Mouse (Mus musculus): ENCODE data around the gene Wnt8b. TPM values are rescaled to one million over a fixed set of nuclear protein-coding genes. Genes with fewer than 3 reads are reported as not detected.

Wnt8b gene
- polyA plus RNA-seq, 1 experiment from 2014 or later, result 0.89 TPM

DNA sequence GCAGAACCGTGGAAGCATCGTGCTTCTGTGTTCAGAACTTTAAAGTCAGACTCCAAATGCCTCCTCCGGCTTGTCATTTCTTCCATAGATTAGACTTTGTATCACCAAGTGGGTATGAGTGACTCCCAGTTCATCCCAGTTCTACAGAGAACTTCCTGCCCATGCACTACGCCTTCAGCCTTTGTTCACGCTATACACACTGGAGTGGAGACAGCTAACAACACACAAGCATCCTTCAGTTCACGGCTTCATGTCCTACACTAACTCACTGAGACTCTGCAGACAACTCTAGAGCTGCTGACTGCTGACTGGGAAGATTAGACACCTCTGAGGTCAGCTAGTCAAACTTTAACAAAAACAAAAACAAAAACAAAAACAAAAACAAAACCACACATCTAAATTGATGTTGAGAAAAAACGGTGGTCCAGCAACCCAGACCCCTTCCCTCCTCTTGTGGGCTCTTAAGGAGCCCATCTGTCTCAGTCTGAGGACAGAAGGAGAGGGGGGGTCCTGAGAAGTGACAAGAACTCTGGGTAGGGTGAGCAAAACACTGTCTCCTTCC, 20.7 kb downstream of the Wnt8b start:
- no peak for ATAC-seq (ENCODE audit: low read depth)
- H3K27ac ChIP-seq (replicated peaks), result peak overlapping the region; percentile 52; the same call in 1 of the 2 replicates

DNA sequence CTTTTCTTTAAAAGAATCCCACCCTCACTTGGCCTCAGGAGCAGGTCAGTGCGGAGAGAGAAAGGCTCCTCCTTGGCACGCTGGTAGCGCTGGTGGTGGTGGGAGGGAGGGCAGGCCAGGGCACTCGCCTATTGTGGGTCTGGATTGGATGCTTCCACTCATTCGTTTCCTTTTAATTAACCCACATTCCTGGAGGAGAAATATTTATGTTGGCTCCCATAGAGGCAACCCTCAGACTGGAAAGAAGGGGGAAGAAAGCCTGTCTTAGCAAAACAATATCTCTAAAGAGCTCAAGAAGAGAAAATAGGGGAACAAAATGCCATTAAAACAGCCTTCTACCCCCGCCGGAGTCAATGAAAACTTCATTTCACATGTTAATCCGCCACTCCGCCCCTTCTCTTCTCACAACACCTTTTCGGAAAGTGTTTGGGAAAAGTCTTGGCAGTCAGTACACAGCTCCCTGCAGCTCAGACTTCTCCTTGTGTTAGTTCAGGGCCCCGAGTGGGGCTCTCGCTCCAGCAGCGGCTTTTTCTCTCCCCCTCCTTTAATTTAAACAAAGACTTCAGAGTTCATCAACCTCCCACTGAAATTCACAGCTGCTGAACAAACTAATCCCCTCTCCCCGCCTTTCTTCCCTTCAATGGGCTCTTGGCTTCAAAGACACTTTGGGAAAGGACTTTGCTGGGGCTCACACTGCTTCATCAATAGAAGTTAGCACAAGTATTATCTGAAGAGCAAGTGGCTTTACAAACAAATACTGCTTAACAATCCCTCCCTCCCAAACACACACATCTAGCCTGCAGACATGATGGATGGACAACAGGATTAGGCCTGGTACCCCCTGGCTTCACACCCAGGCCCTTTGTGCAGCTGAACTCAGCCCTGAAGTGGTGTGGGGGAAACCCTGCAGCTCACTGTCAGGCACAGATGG, 21.5 kb downstream of the Wnt8b start:
- no peaks in the 10 kb centered on the region for H3K9me3 ChIP-seq
- H3K4me2 ChIP-seq, result peak overlapping the region; percentile 94
- H3K27ac ChIP-seq (replicated peaks), result peak overlapping the region; percentile 52; the same call in 1 of the 2 replicates
- peaks cover 93% of the 10 kb centered on the region for H3K27me3 ChIP-seq
- H3K36me3 ChIP-seq, result no peaks in the 10 kb centered on the region
- H3K4me1 ChIP-seq (replicated peaks), result peaks cover 71% of the 10 kb centered on the region
- WGBS, result 3% methylated on average over 14 of the region's 14 CpGs
- no peak overlapping the region for H3K9ac ChIP-seq
- ATAC-seq (ENCODE audit: low read depth), result peak; percentile 71
- H3K4me3 ChIP-seq, result no peak overlapping the region

More for the DNA sequence above, 20.7 kb downstream of the Wnt8b start:
- H3K9ac ChIP-seq, result no peak overlapping the region
- H3K36me3 ChIP-seq, result no peaks in the 10 kb centered on the region
- no peaks in the 10 kb centered on the region for H3K9me3 ChIP-seq
- peaks cover 94% of the 10 kb centered on the region for H3K27me3 ChIP-seq
- H3K4me2 ChIP-seq, result peak overlapping the region; percentile 94
- H3K4me3 ChIP-seq, result no peak overlapping the region
- 11% methylated on average over 7 of the region's 7 CpGs for WGBS
- peaks cover 66% of the 10 kb centered on the region for H3K4me1 ChIP-seq (replicated peaks)

DNA sequence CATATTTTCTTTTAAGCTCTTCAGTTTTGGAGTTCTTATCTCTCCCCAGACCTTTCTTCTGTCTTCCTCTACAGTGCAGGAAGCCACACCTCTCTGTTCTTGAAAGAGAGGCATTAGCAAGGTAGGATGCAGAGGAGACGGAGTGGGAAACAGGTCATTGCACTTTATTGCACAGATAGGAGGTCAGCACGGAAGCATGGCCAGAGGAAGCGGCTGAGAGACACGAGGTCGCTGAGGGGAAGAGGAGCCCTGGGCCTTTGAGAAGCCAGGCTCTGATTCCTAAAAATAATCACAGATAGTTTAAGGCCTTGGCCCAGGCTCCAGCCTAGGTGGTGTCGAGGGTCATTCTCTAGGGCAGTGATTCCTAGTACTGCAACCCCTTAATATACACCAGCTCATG, 22.5 kb downstream of the Wnt8b start:
- H3K36me3 ChIP-seq, result no peaks in the 10 kb centered on the region
- H3K4me1 ChIP-seq (replicated peaks), result peaks cover 62% of the 10 kb centered on the region
- no peak overlapping the region for H3K4me3 ChIP-seq
- 27% methylated on average over 6 of the region's 6 CpGs for whole genome bisulfite sequencing
- H3K9me3 ChIP-seq, result no peaks in the 10 kb centered on the region
- H3K27ac ChIP-seq (replicated peaks), result no peak overlapping the region
- ATAC-seq (ENCODE audit: low read depth), result no peak
- no peak overlapping the region for H3K4me2 ChIP-seq
- H3K27me3 ChIP-seq, result peaks cover 83% of the 10 kb centered on the region
- no peak overlapping the region for H3K9ac ChIP-seq

DNA sequence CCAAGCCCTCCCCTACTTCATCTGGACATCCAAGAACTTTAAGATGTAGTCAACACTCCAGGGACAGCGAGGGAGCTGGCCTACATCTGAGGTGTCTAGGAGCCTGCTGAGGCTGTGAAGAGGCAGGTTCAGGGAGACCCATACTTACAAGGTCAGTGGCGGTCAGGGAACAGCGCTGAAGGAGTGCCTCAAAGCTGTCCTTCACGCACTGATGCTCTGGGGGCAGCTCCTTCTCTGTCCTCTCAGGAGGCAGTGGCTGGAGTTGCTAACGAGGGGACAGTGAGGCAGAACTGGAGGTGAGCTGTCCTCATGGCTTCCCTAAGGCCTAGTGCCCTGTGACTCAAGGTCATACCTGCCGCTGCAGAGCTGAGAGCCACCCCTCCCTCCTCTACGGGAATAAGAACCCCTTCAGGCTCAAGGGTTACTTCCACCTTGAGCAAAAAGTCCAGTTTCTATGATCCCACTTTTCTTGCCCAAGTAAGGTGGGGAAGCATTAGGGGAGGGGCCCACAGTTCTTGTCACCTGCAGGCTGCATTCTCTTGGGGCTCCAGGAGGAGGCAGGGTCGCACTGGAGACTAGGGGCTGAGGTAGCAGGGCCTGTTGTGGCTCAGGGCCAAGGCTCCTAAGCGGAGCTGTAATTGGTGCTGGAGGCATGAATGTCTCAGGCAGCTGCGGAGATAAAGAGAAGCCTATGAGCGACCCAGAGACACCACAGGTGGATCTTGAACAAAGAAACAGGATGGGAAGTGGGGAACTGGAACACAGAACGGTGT, 24.9 kb downstream of the Wnt8b start:
- WGBS, result 56% methylated on average over 12 of the region's 12 CpGs
- no peak overlapping the region for H3K27ac ChIP-seq (replicated peaks)
- no peak for ATAC-seq (ENCODE audit: low read depth)

DNA sequence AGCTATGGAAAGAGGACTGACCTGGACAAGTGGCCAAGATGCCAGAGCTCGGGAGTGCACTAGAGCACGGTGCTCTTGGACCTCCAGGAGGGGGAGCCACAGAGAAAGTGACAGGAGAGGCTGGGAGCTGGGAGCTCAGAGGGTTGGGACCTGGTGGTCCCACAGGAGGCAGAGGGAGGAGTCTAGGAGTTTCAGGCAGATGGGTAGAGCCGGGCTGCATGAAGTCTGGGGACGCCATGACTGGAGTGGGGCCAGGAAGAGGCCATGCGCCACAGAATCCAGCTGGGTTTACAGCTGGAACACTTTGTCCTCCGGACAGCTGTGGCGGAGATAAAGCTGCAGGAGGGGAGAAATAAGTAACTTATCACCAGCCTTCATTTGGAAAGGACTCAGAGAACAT, 25.9 kb downstream of the Wnt8b start:
- H3K4me2 ChIP-seq, result no peak overlapping the region
- no peak overlapping the region for H3K9ac ChIP-seq
- H3K4me1 ChIP-seq (replicated peaks), result peaks cover 29% of the 10 kb centered on the region
- H3K4me3 ChIP-seq, result no peak overlapping the region
- no peak overlapping the region for H3K27ac ChIP-seq (replicated peaks)
- H3K9me3 ChIP-seq, result no peaks in the 10 kb centered on the region
- H3K27me3 ChIP-seq, result peaks cover 49% of the 10 kb centered on the region
- WGBS, result 12% methylated on average over 7 of the region's 7 CpGs
- no peak for ATAC-seq (ENCODE audit: low read depth)
- no peaks in the 10 kb centered on the region for H3K36me3 ChIP-seq

More for the DNA sequence above, 24.9 kb downstream of the Wnt8b start:
- peaks cover 59% of the 10 kb centered on the region for H3K27me3 ChIP-seq
- no peak overlapping the region for H3K4me3 ChIP-seq
- no peaks in the 10 kb centered on the region for H3K9me3 ChIP-seq
- H3K4me1 ChIP-seq (replicated peaks), result peaks cover 38% of the 10 kb centered on the region
- no peaks in the 10 kb centered on the region for H3K36me3 ChIP-seq
- no peak overlapping the region for H3K4me2 ChIP-seq
- H3K9ac ChIP-seq, result no peak overlapping the region

GRCm38 (mm10) chr19:44525551-44526205, 32.4 kb downstream of the Wnt8b start:
- Histone ChIP-seq H3K36me3 (no peaks in the 10 kb centered on the region), H3K27me3 (no peaks in the 10 kb centered on the region; the same call in 1 of the 2 replicates)
- 88% methylated on average over 9 of the region's 9 CpGs for WGBS

DNA sequence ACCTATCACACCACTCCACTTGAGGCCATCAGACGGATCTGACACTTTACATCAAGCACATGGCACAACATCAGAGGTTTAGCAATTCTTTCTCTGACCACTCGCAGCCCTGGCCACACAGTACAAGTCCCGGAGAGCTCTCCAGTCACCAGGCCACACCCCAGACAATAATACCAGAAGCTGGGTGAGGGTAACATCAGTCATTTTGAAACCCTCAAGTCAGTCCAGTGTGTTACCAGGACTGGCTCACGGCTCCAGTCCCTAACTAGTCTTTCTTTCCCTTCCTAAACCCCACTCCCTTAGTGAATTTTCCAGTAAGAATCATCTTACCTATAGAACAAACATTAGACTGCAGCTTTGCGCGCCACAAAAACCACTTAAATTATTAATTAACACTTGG, 36.7 kb downstream of the Wnt8b start:
- ATAC-seq (ENCODE audit: low read depth), result no peak

More at GRCm38 (mm10) chr19:44525551-44526205, 32.4 kb downstream of the Wnt8b start:
- no peaks in the 10 kb centered on the region for H3K4me1 ChIP-seq (replicated peaks)
- no peak for ATAC-seq (ENCODE audit: low read depth)
- no peak overlapping the region for H3K4me2 ChIP-seq
- H3K27ac ChIP-seq (replicated peaks), result no peak overlapping the region
- H3K9me3 ChIP-seq, result no peaks in the 10 kb centered on the region
- H3K9ac ChIP-seq, result no peak overlapping the region
- no peak overlapping the region for H3K4me3 ChIP-seq

GRCm38 (mm10) chr19:44535376-44535775, 42.1 kb downstream of the Wnt8b start:
- H3K4me3 ChIP-seq, result no peak overlapping the region
- no peaks in the 10 kb centered on the region for H3K36me3 ChIP-seq
- H3K9me3 ChIP-seq, result peaks cover 8% of the 10 kb centered on the region
- no peaks in the 10 kb centered on the region for H3K4me1 ChIP-seq (replicated peaks)
- H3K4me2 ChIP-seq, result no peak overlapping the region
- WGBS, result 39% methylated on average over 3 of the region's 3 CpGs
- H3K27me3 ChIP-seq, result no peaks in the 10 kb centered on the region
- ATAC-seq (ENCODE audit: low read depth), result no peak
- H3K9ac ChIP-seq, result no peak overlapping the region
- no peak overlapping the region for H3K27ac ChIP-seq (replicated peaks)

More for the DNA sequence above, 36.7 kb downstream of the Wnt8b start:
- WGBS, result 79% methylated on average over 6 of the region's 6 CpGs
- Histone ChIP-seq H3K27ac (replicated peaks) (no peak overlapping the region), H3K9me3 (no peaks in the 10 kb centered on the region), H3K4me1 (replicated peaks) (no peaks in the 10 kb centered on the region), H3K9ac (no peak overlapping the region), H3K36me3 (no peaks in the 10 kb centered on the region), H3K27me3 (no peaks in the 10 kb centered on the region), H3K4me2 (no peak overlapping the region), H3K4me3 (no peak overlapping the region)

DNA sequence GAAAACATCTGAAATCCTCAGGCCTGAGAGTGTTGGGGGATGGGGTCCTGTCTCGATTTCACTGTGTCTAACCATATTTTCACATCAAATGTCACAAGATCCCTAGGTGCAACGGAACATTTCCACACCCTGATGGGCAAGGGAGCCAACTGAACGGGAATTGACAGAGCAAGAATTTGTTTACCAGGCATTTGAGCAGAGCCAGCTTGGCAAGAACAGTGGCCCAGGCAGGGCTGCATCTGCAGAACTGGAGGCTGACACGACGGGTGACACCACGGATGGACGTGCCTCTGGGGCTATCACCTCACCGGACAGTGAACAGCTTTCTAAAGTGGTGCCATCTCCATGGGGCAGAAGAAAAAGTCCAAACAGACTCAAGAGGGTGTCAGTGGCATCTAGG, 44.1 kb downstream of the Wnt8b start:
- 88% methylated on average over 8 of the region's 8 CpGs for WGBS
- ATAC-seq (ENCODE audit: low read depth), result no peak
- Histone ChIP-seq H3K27me3 (no peaks in the 10 kb centered on the region), H3K9ac (no peak overlapping the region), H3K4me2 (no peak overlapping the region), H3K4me1 (replicated peaks) (no peaks in the 10 kb centered on the region), H3K4me3 (no peak overlapping the region), H3K27ac (replicated peaks) (no peak overlapping the region), H3K9me3 (peaks cover 17% of the 10 kb centered on the region), H3K36me3 (no peaks in the 10 kb centered on the region)

DNA sequence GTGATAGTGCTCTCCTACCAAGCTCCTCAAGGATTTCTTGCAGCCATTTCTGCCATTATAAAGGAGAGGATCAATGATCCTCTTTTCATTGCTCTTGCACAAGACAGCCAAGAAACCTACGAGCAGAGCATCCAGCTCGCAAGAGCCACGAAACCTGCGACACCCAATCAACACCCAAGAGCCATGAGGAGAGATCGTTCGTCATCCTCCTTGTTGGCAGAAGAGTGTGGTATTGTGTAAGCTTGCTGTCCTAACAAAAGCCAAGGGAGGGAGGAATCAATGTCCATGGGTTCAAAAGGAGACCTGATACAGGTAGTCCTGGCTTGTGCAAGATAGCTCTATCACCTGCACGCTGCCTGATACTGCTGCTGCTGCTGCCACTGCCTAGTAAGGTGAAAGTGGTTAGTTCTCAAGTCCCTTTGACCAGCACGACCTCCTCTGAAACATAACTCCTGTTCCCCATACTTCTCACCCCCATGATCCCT, 49.5 kb downstream of the Wnt8b start:
- WGBS, result 90% methylated on average over 8 of the region's 8 CpGs
- Histone ChIP-seq H3K36me3 (0 out of 2 replicates have a peak, but pooled peaks cover under 1% of the 10 kb centered on the region), H3K27me3 (0 out of 2 replicates have a peak, but pooled peaks cover 6% of the 10 kb centered on the region)

DNA sequence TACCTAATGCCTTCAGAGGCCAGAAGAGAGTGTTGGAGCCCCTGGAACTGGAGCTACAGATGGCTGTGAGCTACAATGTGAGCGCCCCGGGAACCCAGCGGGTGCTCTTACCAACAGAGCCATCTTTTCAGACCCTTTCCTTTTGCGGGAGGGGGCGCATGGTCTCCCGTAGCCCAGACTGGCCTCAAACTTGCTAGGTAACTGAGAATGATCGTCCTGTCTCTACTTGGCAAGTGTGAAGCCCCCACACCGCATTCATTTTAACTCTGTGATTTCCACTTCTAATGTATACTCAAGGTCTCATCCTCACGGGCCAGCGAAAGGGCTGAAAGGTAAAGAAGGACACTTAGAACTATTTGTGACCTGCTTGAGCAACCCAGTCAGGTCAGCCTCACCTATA, 51.1 kb downstream of the Wnt8b start:
- Histone ChIP-seq H3K9me3 (peaks cover 17% of the 10 kb centered on the region), H3K27ac (replicated peaks) (no peak overlapping the region), H3K4me2 (no peak overlapping the region), H3K36me3 (peaks cover 17% of the 10 kb centered on the region), H3K4me3 (no peak overlapping the region), H3K27me3 (0 out of 2 replicates have a peak, but pooled peaks cover 6% of the 10 kb centered on the region), H3K4me1 (replicated peaks) (peaks cover 9% of the 10 kb centered on the region), H3K9ac (no peak overlapping the region)
- no peak for ATAC-seq (ENCODE audit: low read depth)
- 63% methylated on average over 10 of the region's 10 CpGs for WGBS

More for the DNA sequence above, 49.5 kb downstream of the Wnt8b start:
- Histone ChIP-seq H3K4me3 (no peak overlapping the region), H3K9me3 (peaks cover 17% of the 10 kb centered on the region), H3K27ac (replicated peaks) (no peak overlapping the region), H3K4me2 (no peak overlapping the region), H3K9ac (no peak overlapping the region), H3K4me1 (replicated peaks) (peaks cover 9% of the 10 kb centered on the region)
- ATAC-seq (ENCODE audit: low read depth), result no peak

Measured in neural tube, embryonic 13.5 days (tissue).